In genomic region chr9:56106274-56107072, GRCm38 (mm10) we compare ENCODE assay signal across 22 mouse cellular contexts. TPM values are rescaled to one million over a fixed set of nuclear protein-coding genes. Genes with fewer than 3 reads are reported as not detected.
DNase-seq lines count a peak whose midpoint lies in the region; ATAC-seq lines count a peak whose summit lies in the region.
"Had no signal": no experiment of that assay in that cellular context is flagged by ENCODE, and none has a peak within 500 bp of the region (broad histone marks: within the 10 kb centered on the region; RNA-seq: fewer than 3 reads in every experiment).

No protein-coding gene starts in this region.

- 48% methylated on average over 6 of the region's 6 CpGs for WGBS in forebrain, embryonic 16.5 days

- DNase-seq in 3134 (ENCODE audit: extremely low read depth, insufficient read length, low spot score) (peak; percentile 47), 3T3-L1 (ENCODE audit: low read depth, low spot score) (peak; percentile 50), ZHBTc4 (ENCODE audit: low read depth, low spot score) (peak; percentile 34)
- DNase-seq in gastrocnemius, postnatal 14 days: no peak
- DNase-seq: adrenal gland, postnatal 14 days; cerebellum, adult 18-20 months; cerebellum, postnatal 36 days; gastrocnemius, postnatal 36 days; kidney, adult 2 months; kidney, postnatal 36 days; lung, postnatal 14 days; right cerebral cortex, postnatal 4 days; thymus, postnatal 14 days had no signal

- intact Hi-C loops in gastrocnemius, postnatal 14 days (cut with DNase I; ENCODE audit: low total_unique reads): no loop called here

- no peak overlapping the region for H3K9ac ChIP-seq in forebrain, embryonic 16.5 days (replicated peaks; ENCODE audit: low read depth, low read length)
- H3K9ac ChIP-seq: forebrain, embryonic 13.5 days; hindbrain, embryonic 12.5 days; limb, embryonic 12.5 days; neural tube, embryonic 12.5 days had no signal

- H3K27me3 ChIP-seq in forebrain, embryonic 16.5 days (replicated peaks; ENCODE audit: control insufficient read depth, insufficient read depth, low read length): no peaks in the 10 kb centered on the region
- H3K27me3 ChIP-seq: forebrain, embryonic 13.5 days; hindbrain, embryonic 12.5 days; limb, embryonic 12.5 days; neural tube, embryonic 12.5 days had no signal

- no peaks in the 10 kb centered on the region for H3K4me1 ChIP-seq in forebrain, embryonic 16.5 days (replicated peaks; ENCODE audit: control insufficient read depth, insufficient read depth, low read length)
- H3K4me1 ChIP-seq: forebrain, embryonic 13.5 days; neural tube, embryonic 12.5 days had no signal

- H3K27ac ChIP-seq in forebrain, embryonic 16.5 days (ENCODE audit: low read length): no peak overlapping the region
- H3K27ac ChIP-seq: forebrain, embryonic 13.5 days; hindbrain, embryonic 12.5 days; limb, embryonic 12.5 days; neural tube, embryonic 12.5 days had no signal

- H3K4me3 ChIP-seq in forebrain, embryonic 16.5 days (replicated peaks; ENCODE audit: low read length): no peak overlapping the region
- H3K4me3 ChIP-seq: erythroblast, embryonic 14.5 days; forebrain, embryonic 13.5 days; hindbrain, embryonic 12.5 days; limb, embryonic 12.5 days; neural tube, embryonic 12.5 days had no signal

- no peaks in the 10 kb centered on the region for H3K36me3 ChIP-seq in forebrain, embryonic 16.5 days (ENCODE audit: control insufficient read depth, insufficient read depth)
- H3K36me3 ChIP-seq: hindbrain, embryonic 12.5 days; limb, embryonic 12.5 days; neural tube, embryonic 12.5 days had no signal

- no peaks in the 10 kb centered on the region for H3K9me3 ChIP-seq in forebrain, embryonic 16.5 days (ENCODE audit: control insufficient read depth, low read length)
- H3K9me3 ChIP-seq: forebrain, embryonic 13.5 days; hindbrain, embryonic 12.5 days; limb, embryonic 12.5 days; neural tube, embryonic 12.5 days had no signal

- H3K4me2 ChIP-seq in forebrain, embryonic 16.5 days (ENCODE audit: low read length): no peak overlapping the region
- H3K4me2 ChIP-seq: forebrain, embryonic 13.5 days; hindbrain, embryonic 12.5 days; limb, embryonic 12.5 days; neural tube, embryonic 12.5 days had no signal

- peak; percentile 51 to 60 for ATAC-seq in hematopoietic stem cell, adult 5-6 weeks (replicated peaks in 1 of 2; ENCODE audit: insufficient read depth in 1 of 2, low FRiP score in 2 of 2, low TSS enrichment in 1 of 2, low read depth in 1 of 2, poor library complexity in 2 of 2, severe bottlenecking in 2 of 2)
- no peak for ATAC-seq in monocyte, adult 5-6 weeks (replicated peaks; ENCODE audit: insufficient number of reproducible peaks, low FRiP score, low TSS enrichment, poor library complexity, severe bottlenecking)
- no peak for ATAC-seq in forebrain, embryonic 16.5 days
- ATAC-seq: activated CD4-positive, CD25-positive, alpha-beta regulatory T cell, adult 4 months; forebrain, embryonic 13.5 days had no signal

RNA-seq across cellular contexts. Expression of gene Pstpip1, which starts 16.7 kb away (rescaled TPM):
- 109 and 141 TPM in 2 replicates for total RNA-seq in hematopoietic stem cell, adult 5-6 weeks (2017)
- total RNA-seq in monocyte, adult 5-6 weeks (2017): 114 to 190 TPM (median 131 TPM) in 3 replicates
- total RNA-seq in gastrocnemius, postnatal 14 days (2021): 1 to 10 TPM; 1.3 to 1.8 TPM
- 0.29 and 0.70 TPM in 2 replicates for polyA plus RNA-seq in forebrain, embryonic 16.5 days (2015; fragmentation: Nextera tagmentation; extraction: Ambion mirVana)

RNA-seq across cellular contexts. Expression of gene Tspan3, which starts 58.8 kb away (rescaled TPM):
- total RNA-seq in hematopoietic stem cell, adult 5-6 weeks (2017): 91.3 and 100 TPM in 2 replicates
- total RNA-seq in monocyte, adult 5-6 weeks (2017): 4.1 to 9.5 TPM (median 7.8 TPM) in 3 replicates
- total RNA-seq in gastrocnemius, postnatal 14 days (2021): 100 to 1,000 TPM; 131 to 147 TPM
- 553 and 582 TPM in 2 replicates for polyA plus RNA-seq in forebrain, embryonic 16.5 days (2015; fragmentation: Nextera tagmentation; extraction: Ambion mirVana)

Comparison
In these comparisons a context has a peak if more than half of its experiments do, and no peak if none do; other contexts are left out.
1. ATAC-seq: peak in hematopoietic stem cell, adult 5-6 weeks (2 of 2); none in monocyte, adult 5-6 weeks (single experiment) and forebrain, embryonic 16.5 days (single experiment).
2. RNA of gene Pstpip1, which starts 16.7 kb away (total RNA-seq): 114 to 190 TPM in monocyte, adult 5-6 weeks and 109 to 141 TPM in hematopoietic stem cell, adult 5-6 weeks; 1.3 to 1.8 TPM in gastrocnemius, postnatal 14 days; every median in the first group is over 10 times any median in the second.